Mouse (Mus musculus): ENCODE measurements around the gene Atxn3.
"Not testable (repeated sequence)": the region's sequence is repeated elsewhere in the genome, so short reads cannot be mapped to it uniquely, and the experiment has no call there.

Atxn3 gene

GRCm38 (mm10) chr12:101957079-101957941 lies 736 bp downstream of the Atxn3 start:
- no peak for DNase-seq

- not testable (repeated sequence) for DNase-seq
These were observed 2.2 kb downstream of the Atxn3 start for GRCm38 (mm10) chr12:101955821-101956220.

GRCm38 (mm10) chr12:101948801-101949200 lies 9.2 kb downstream of the Atxn3 start:
- no peak for DNase-seq

- DNase-seq, result no peak
These were observed 10.1 kb downstream of the Atxn3 start for GRCm38 (mm10) chr12:101947986-101948385.

- DNase-seq, result peak in 1 of 2 experiments; percentile 11
These were observed 20.5 kb downstream of the Atxn3 start for GRCm38 (mm10) chr12:101937572-101937971.

GRCm38 (mm10) chr12:101935223-101935622 lies 22.8 kb downstream of the Atxn3 start:
- no peak for DNase-seq

- DNase-seq, result no peak
These were observed 29.6 kb downstream of the Atxn3 start for GRCm38 (mm10) chr12:101928423-101928822.

GRCm38 (mm10) chr12:101922313-101922712 lies 35.7 kb downstream of the Atxn3 start:
- DNase-seq, result no peak

- DNase-seq, result no peak
These were observed 38.2 kb downstream of the Atxn3 start for GRCm38 (mm10) chr12:101919847-101920246.

- DNase-seq, result no peak
These were observed 40.9 kb downstream of the Atxn3 start for GRCm38 (mm10) chr12:101917165-101917564.

GRCm38 (mm10) chr12:101912626-101913490 lies 45.2 kb downstream of the Atxn3 start, which contains the start of gene Trip11:
TSS of gene Trip11 (minus strand) at chr12:101913267.
- DNase-seq, result peak; percentile 94 to 95

- no peak for DNase-seq
These were observed 46.7 kb downstream of the Atxn3 start for GRCm38 (mm10) chr12:101911346-101911745.

GRCm38 (mm10) chr12:101910360-101910759 lies 47.7 kb downstream of the Atxn3 start:
- DNase-seq, result no peak

GRCm38 (mm10) chr12:101905817-101906216 lies 52.2 kb downstream of the Atxn3 start:
- no peak for DNase-seq

- DNase-seq, result no peak
These were observed 53.1 kb downstream of the Atxn3 start for GRCm38 (mm10) chr12:101904906-101905305.

GRCm38 (mm10) chr12:101904170-101904569 lies 53.9 kb downstream of the Atxn3 start:
- no peak for DNase-seq

- DNase-seq, result no peak
These were observed 58.3 kb downstream of the Atxn3 start for GRCm38 (mm10) chr12:101899671-101900245.

- DNase-seq, result no peak
These were observed 59.1 kb downstream of the Atxn3 start for GRCm38 (mm10) chr12:101898966-101899365.

- DNase-seq, result no peak
These were observed 60.9 kb downstream of the Atxn3 start for GRCm38 (mm10) chr12:101897113-101897512.

GRCm38 (mm10) chr12:101893296-101893695 lies 64.8 kb downstream of the Atxn3 start:
- DNase-seq, result no peak

- DNase-seq, result no peak
These were observed 65.2 kb downstream of the Atxn3 start for GRCm38 (mm10) chr12:101892832-101893231.

- DNase-seq, result no peak
These were observed 67.0 kb downstream of the Atxn3 start for GRCm38 (mm10) chr12:101891066-101891465.

GRCm38 (mm10) chr12:101889351-101889750 lies 68.7 kb downstream of the Atxn3 start:
- DNase-seq, result no peak

All from cerebellum, postnatal 10 days (tissue).